Mouse (Mus musculus) kidney, postnatal 36 days (tissue): Measurements from ENCODE around the gene Gstt4.
"Not testable (repeated sequence)": the region's sequence is repeated elsewhere in the genome, so short reads cannot be mapped to it uniquely, and the experiment has no call there.

Experiments
- DNase-seq, 2 experiments: peaks; one replicate each; pipeline ENCODE4 v3.0.0; 2021 to 2022; ENCODE audit warnings: mixed read lengths in 2 of 2

Gene Gstt4

GRCm38 (mm10) chr10:75789081-75789735 lies 33.1 kb downstream of the Gstt4 start:
- no peak for DNase-seq

GRCm38 (mm10) chr10:75788277-75788676 lies 34.1 kb downstream of the Gstt4 start:
- no peak for DNase-seq

- no peak for DNase-seq
These were observed 36.9 kb downstream of the Gstt4 start for GRCm38 (mm10) chr10:75785442-75785841.

- peak; percentile 90 to 93 for DNase-seq
These were observed 41.4 kb downstream of the Gstt4 start, which contains the start of the genes Gm20441 and Gstt3 for GRCm38 (mm10) chr10:75780769-75781578. Gene Gm20441 (minus strand): TSS chr10:75780954. Gene Gstt3 (minus strand): TSS chr10:75781414.

- DNase-seq = peak; percentile 76 to 82
These were observed 42.9 kb downstream of the Gstt4 start for GRCm38 (mm10) chr10:75779206-75780174.

- no peak for DNase-seq
These were observed 44.5 kb downstream of the Gstt4 start for GRCm38 (mm10) chr10:75777885-75778284.

- no peak for DNase-seq
These were observed 45.8 kb downstream of the Gstt4 start for GRCm38 (mm10) chr10:75776562-75776961.

- no peak for DNase-seq
These were observed 47.8 kb downstream of the Gstt4 start for GRCm38 (mm10) chr10:75774587-75774986.

GRCm38 (mm10) chr10:75774102-75774501 lies 48.2 kb downstream of the Gstt4 start:
- DNase-seq = no peak

GRCm38 (mm10) chr10:75772795-75773664 lies 49.3 kb downstream of the Gstt4 start, which contains the start of gene Ddt:
Gene Ddt (minus strand): TSS chr10:75773414.
- peak; percentile 93 to 96 for DNase-seq

GRCm38 (mm10) chr10:75767756-75768155 lies 54.6 kb downstream of the Gstt4 start:
- not testable (repeated sequence) for DNase-seq

GRCm38 (mm10) chr10:75766856-75767255 lies 55.5 kb downstream of the Gstt4 start:
- peak; percentile 68 to 80 for DNase-seq
